Mouse (Mus musculus) right cerebral cortex, postnatal 4 days (tissue): ENCODE measurements around the gene Zfp711.

Experiments used
- DNase-seq: peaks from one replicate; pipeline ENCODE4 v3.0.0-alpha.2; 2022

Zfp711 gene

DNA sequence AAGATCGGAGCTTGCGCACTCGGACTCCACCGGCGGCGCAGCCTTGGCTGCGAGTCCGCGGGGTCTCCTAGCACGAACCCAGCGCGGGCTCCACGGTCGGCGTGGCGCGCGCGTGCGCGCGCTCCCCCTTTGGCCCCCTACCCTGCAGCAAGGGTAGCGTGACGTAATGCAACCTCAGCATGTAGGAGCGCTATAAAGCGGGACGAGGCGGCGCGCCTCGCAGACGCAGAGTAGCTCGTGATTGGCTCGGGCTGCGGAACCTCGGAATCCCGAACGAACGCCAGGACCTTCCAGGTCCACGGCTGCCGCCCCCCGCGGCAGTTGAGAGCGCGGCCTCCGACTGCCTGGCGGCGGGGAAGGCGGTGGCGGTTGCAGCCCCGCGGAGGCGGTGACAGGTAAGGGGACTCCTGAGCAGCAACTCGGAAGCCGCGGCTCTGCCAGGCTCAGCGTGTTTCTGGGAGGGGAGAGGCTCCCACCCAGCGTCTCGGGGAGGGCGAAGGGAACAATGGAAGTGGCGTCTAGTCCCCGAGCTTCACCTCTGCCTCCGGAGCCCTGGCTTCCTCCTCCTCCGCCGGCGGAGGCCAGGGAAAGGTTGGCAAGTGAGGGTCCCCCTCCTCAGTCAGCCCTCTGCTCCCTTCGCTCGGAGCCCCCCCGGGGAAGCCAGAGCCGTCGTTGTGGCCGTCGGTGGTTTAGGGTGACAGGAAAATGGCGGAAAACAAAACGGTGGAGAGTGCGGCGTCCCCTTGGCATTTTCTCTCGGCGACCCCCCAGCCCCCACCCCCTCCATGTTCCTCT, at the start of gene Zfp711:
TSS of gene Zfp711 (plus strand) at position 16 of the 795 bp plus-strand sequence.
- peak; percentile 77 for DNase-seq

DNA sequence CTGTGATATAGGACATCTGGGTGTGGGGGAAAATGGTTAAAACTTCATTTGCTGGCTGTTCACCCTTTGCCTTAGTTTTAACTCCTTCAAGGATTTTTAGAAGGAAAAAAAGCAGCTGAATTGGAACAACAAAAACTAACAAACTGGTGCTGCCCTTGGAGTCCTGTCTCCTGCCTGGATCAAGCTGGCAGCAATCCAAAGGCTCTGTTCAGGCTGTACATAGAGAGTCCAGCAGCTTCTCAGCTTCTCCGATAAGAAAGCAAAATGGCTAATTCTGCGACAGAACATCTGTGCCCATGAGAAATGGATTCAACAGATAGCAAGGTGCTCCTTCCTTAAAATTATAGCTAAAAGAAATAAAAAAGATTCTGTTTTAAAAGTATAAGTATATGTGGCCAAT, 32.6 kb upstream of the Zfp711 start:
- DNase-seq, result no peak

DNA sequence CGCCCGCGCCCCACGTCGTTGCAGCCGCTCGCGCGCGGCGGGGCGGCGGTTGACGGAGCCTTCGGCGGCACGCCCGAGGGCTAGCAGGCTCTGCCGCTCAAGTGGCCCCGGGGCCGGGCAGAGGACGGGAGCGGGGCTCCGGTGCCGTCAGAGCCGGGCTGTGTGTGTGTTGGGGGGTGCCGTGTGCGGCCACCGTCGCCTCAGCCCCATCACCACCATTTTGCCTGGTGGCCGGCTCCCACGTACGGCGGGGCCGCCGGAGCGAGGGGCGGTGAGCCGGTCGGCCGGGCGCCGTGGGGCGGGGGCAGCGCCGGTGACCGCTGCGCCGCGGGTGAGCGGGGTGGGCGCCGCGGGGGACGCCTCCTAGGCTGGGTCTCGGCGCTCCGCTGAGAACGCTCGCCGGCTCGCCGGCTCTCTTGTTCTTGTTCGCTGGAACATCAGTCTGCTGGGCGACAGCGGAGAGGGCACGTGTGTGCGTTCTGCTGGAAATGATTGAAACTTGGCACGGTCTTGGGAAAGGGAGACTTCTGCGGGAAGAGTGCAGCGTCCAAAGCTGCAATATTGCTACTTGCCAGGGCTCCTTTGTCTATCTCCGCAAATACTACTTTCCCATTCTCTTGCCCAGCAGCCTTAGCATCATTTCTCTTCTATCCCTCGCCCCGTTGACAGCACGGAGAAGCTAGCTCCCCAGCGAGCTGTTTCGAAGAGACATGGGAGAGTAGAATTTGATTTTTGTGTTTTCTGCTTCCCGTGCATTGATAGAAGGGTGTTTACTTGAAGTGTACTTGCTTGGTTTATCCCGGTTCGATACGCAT, 1.2 kb downstream of the Zfp711 start:
- DNase-seq, result peak; percentile 18

DNA sequence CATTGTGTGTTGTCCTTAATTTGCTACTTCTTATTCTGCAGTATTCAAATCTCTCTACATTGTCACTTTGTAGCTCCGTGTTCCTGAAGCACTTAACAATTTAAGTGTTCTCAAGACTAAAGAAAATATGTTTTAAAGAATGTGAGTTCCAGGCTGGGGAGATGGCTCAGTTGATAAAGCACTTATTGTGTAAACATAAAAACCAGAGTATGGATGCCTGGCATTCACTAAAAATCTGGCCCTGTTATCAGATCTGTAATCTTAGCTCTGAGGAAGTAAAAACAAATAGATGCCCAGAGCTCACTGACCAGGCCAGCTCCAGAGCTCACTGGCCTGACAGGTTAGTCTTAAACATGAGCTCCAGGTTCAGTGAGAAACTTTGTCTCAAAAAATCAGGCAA, 75.2 kb downstream of the Zfp711 start:
- no peak for DNase-seq

DNA sequence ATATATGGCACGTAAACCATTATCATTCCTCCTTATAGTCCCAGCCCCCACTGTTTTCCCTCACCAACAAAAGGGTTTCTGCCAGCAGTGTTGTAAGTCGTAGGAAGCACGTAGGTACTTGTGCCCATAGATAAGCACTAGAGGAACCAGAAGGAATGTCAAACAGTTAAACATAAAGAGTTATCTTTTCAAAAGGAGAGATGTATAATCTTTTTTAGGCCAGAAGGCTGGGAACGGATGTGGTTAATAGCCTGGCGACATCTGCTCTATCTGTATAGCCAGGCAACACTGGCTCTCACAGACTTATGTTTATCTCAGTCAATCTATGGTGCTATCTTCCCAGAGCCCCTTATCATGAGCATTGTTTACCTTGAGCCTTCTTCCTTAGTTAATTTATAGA, 80.3 kb downstream of the Zfp711 start:
- DNase-seq, result no peak
